ENCODE assay signal across 8 mouse cellular contexts in the genomic region with DNA sequence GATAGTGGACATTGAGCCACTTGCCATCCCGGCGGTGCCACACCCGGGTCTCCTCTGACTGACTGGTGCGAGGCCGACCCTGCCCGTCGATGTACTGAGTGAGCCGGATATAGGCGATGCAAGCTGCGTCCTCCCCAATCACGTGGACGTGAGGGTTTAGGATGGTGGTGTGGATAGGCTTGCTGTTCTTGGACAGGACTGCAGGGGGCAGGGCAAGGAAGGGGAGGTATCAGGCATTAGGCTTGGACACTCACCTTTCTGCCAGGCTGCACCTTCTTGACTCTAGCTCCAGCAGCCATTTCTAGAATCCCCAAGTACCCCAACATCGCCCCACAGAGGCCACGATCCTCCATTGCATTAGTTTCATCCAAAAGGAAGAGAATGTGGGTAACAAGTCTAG. TPM values are rescaled to one million over a fixed set of nuclear protein-coding genes. Genes with fewer than 3 reads are reported as not detected.
DNase-seq lines count a peak whose midpoint lies in the region; ATAC-seq and TF ChIP-seq lines count a peak whose summit lies in the region.

No protein-coding gene starts in this region.

- H3K27me3 ChIP-seq in kidney, postnatal 0 days (ENCODE audit: insufficient read depth, low read length): no peaks in the 10 kb centered on the region

- H3K9me3 ChIP-seq in kidney, postnatal 0 days (replicated peaks; ENCODE audit: low read length): no peaks in the 10 kb centered on the region

- H3K36me3 ChIP-seq in kidney, postnatal 0 days (ENCODE audit: insufficient read depth, low read length): peaks cover 29% of the 10 kb centered on the region

- DNase-seq in frontal cortex, postnatal 10 days (ENCODE audit: low spot score in 2 of 2): no peak
- peak; percentile 29 for DNase-seq in CD4-positive helper T cell, adult 2 months (ENCODE audit: low read depth, low spot score)
- DNase-seq in brain, embryonic 14.5 days (ENCODE audit: low read depth): peak; percentile 40
- DNase-seq in fibroblast of lung, adult 2 months (ENCODE audit: low read depth): peak; percentile 21
- peak; percentile 75 for DNase-seq in kidney, postnatal 0 days (ENCODE audit: low spot score)
- DNase-seq in thymus, postnatal 0 days (ENCODE audit: low spot score): peak; percentile 9

- H3K27ac ChIP-seq in kidney, postnatal 0 days: no peak overlapping the region

- H3K4me1 ChIP-seq in kidney, postnatal 0 days (replicated peaks; ENCODE audit: insufficient read depth, low read length): no peaks in the 10 kb centered on the region; the same call in 1 of the 2 replicates

- no peak overlapping the region for H3K4me3 ChIP-seq in kidney, postnatal 0 days (replicated peaks; ENCODE audit: low read depth, low read length)

- H3K9ac ChIP-seq in kidney, postnatal 0 days (ENCODE audit: low read depth, low read length): no peak overlapping the region

- 40% methylated on average over 14 of the region's 14 CpGs for WGBS in kidney, postnatal 0 days

- no peak for TF ChIP-seq POLR2A in brain, embryonic 14.5 days (IDR thresholded peaks at IDR 0.05; ENCODE audit: borderline replicate concordance, extremely low read depth, insufficient read depth, insufficient read length, poor library complexity, severe bottlenecking)

- TF ChIP-seq CTCF in brain, embryonic 14.5 days (IDR thresholded peaks at IDR 0.05; ENCODE audit: borderline replicate concordance, extremely low read depth, insufficient read depth, insufficient read length): peak; percentile 65
- TF ChIP-seq CTCF in kidney, postnatal 0 days (IDR thresholded peaks at IDR 0.05; ENCODE audit: low read depth): peak; percentile 85

- no peak overlapping the region for H3K4me2 ChIP-seq in kidney, postnatal 0 days (ENCODE audit: low read length)

- 0 out of 2 replicates have a peak, but pooled peaks have one; percentile 7 for ATAC-seq in frontal cortex, adult (ENCODE audit: low TSS enrichment)
- ATAC-seq in kidney, postnatal 0 days (replicated peaks; ENCODE audit: low FRiP score, low read depth): peak; percentile 27; the same call in 1 of the 2 replicates
- peak; percentile 49 for ATAC-seq in megakaryocyte, adult 5-6 weeks (ENCODE audit: poor library complexity, severe bottlenecking)

RNA-seq across cellular contexts. Expression of a gene that starts 2.9 kb away (rescaled TPM):
- polyA plus RNA-seq in brain, embryonic 14.5 days (2012; rRNA removed): 33.3 and 38.6 TPM in 2 replicates
- polyA plus RNA-seq in kidney, postnatal 0 days (2015; fragmentation: Nextera tagmentation; extraction: Ambion mirVana): 18.2 and 19.3 TPM in 2 replicates
- total RNA-seq in megakaryocyte, adult 5-6 weeks (2015): 55.7 and 60.3 TPM in 2 replicates
- total RNA-seq in megakaryocyte, adult 5-6 weeks (2017): 14.0 and 19.5 TPM in 2 replicates
- 9.2 and 9.8 TPM in 2 replicates for polyA plus RNA-seq in thymus, postnatal 0 days (2015; fragmentation: Nextera tagmentation; extraction: Ambion mirVana)

RNA-seq across cellular contexts. Expression of a gene that starts 30.0 kb away (rescaled TPM):
- 245 and 250 TPM in 2 replicates for polyA plus RNA-seq in brain, embryonic 14.5 days (2012; rRNA removed)
- 20.2 and 20.6 TPM in 2 replicates for polyA plus RNA-seq in kidney, postnatal 0 days (2015; fragmentation: Nextera tagmentation; extraction: Ambion mirVana)
- 33.2 and 39.3 TPM in 2 replicates for total RNA-seq in megakaryocyte, adult 5-6 weeks (2015)
- total RNA-seq in megakaryocyte, adult 5-6 weeks (2017): 26.5 and 33.3 TPM in 2 replicates
- polyA plus RNA-seq in thymus, postnatal 0 days (2015; fragmentation: Nextera tagmentation; extraction: Ambion mirVana): 11.3 and 16.1 TPM in 2 replicates

RNA-seq across cellular contexts. Expression of a gene that starts 34.5 kb away (rescaled TPM):
- polyA plus RNA-seq in brain, embryonic 14.5 days (2012; rRNA removed): 95.3 and 112 TPM in 2 replicates
- polyA plus RNA-seq in kidney, postnatal 0 days (2015; fragmentation: Nextera tagmentation; extraction: Ambion mirVana): 195 and 223 TPM in 2 replicates
- 94.2 and 107 TPM in 2 replicates for total RNA-seq in megakaryocyte, adult 5-6 weeks (2015)
- 86.5 and 86.8 TPM in 2 replicates for total RNA-seq in megakaryocyte, adult 5-6 weeks (2017)
- polyA plus RNA-seq in thymus, postnatal 0 days (2015; fragmentation: Nextera tagmentation; extraction: Ambion mirVana): 235 and 256 TPM in 2 replicates

RNA-seq across cellular contexts. Expression of a gene that starts 42.5 kb away (rescaled TPM):
- polyA plus RNA-seq in brain, embryonic 14.5 days (2012; rRNA removed): 21.1 and 24.7 TPM in 2 replicates
- 21.6 and 22.4 TPM in 2 replicates for polyA plus RNA-seq in kidney, postnatal 0 days (2015; fragmentation: Nextera tagmentation; extraction: Ambion mirVana)
- 9.1 and 12.5 TPM in 2 replicates for total RNA-seq in megakaryocyte, adult 5-6 weeks (2015)
- total RNA-seq in megakaryocyte, adult 5-6 weeks (2017): 4.9 and 6.5 TPM in 2 replicates
- polyA plus RNA-seq in thymus, postnatal 0 days (2015; fragmentation: Nextera tagmentation; extraction: Ambion mirVana): 12.2 and 13.3 TPM in 2 replicates

RNA-seq across cellular contexts. Expression of a gene that starts 56.6 kb away (rescaled TPM):
- 76.7 and 96.1 TPM in 2 replicates for polyA plus RNA-seq in brain, embryonic 14.5 days (2012; rRNA removed)
- 36.5 and 45.5 TPM in 2 replicates for polyA plus RNA-seq in kidney, postnatal 0 days (2015; fragmentation: Nextera tagmentation; extraction: Ambion mirVana)
- 24.0 and 24.3 TPM in 2 replicates for total RNA-seq in megakaryocyte, adult 5-6 weeks (2015)
- total RNA-seq in megakaryocyte, adult 5-6 weeks (2017): 50.1 and 61.1 TPM in 2 replicates
- 53.2 and 56.4 TPM in 2 replicates for polyA plus RNA-seq in thymus, postnatal 0 days (2015; fragmentation: Nextera tagmentation; extraction: Ambion mirVana)

Comparison
In these comparisons a context has a peak if more than half of its experiments do, and no peak if none do; other contexts are left out.
1. DNase-seq: peak in CD4-positive helper T cell, adult 2 months (single experiment), brain, embryonic 14.5 days (single experiment), fibroblast of lung, adult 2 months (single experiment), kidney, postnatal 0 days (single experiment) and thymus, postnatal 0 days (single experiment); none in frontal cortex, postnatal 10 days (0 of 2).
2. RNA of a gene that starts 30.0 kb away (polyA plus RNA-seq): 245 to 250 TPM in brain, embryonic 14.5 days; 20.2 to 20.6 TPM in kidney, postnatal 0 days and 11.3 to 16.1 TPM in thymus, postnatal 0 days; every median in the first group is over 10 times any median in the second.
3. Peak in every context shown above with its lines, with median percentiles within 50 percentile points of each other: ATAC-seq.